Mouse (Mus musculus) urinary bladder, adult 18-20 months (tissue): Measurements from ENCODE around the gene Smok2a.
"Not testable (repeated sequence)": the region's sequence is repeated elsewhere in the genome, so short reads cannot be mapped to it uniquely, and the experiment has no call there.

Experiments
- DNase-seq, 2 experiments: peaks; one replicate each; pipeline ENCODE4 v3.0.0; 2022; ENCODE audit warnings: low spot score in 2 of 2, mixed read lengths in 2 of 2

The Smok2a gene

GRCm38 (mm10) chr17:13220888-13221287 is at the start of gene Smok2a:
Gene Smok2a, plus strand, starts transcription at chr17:13221188.
- no peak for DNase-seq

- DNase-seq = not testable (repeated sequence)
Observed at GRCm38 (mm10) chr17:13173578-13173977, 47.4 kb upstream of the Smok2a start.

DNA sequence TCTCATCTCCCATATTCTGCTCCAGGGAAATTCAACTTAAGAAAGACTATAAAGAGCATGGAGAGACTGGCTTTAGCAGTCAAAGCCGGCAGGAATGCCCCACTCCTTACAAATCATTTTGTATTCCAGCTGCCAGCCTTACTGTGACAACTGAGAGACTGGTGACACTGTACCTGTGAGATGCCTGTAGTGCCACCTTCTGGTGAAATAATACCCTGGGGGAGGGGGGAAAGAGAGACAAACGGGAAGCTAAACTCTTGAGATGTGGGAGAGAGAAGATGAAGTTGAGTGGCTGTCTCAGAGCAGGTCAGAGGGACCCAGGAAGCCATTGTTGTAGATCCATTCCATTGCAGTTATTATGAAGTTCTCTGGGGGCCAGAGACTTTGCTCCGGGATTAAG is 47.0 kb upstream of the Smok2a start:
- DNase-seq = not testable (repeated sequence)

GRCm38 (mm10) chr17:13175609-13176008 is 45.4 kb upstream of the Smok2a start:
- DNase-seq = not testable (repeated sequence)

- not testable (repeated sequence) for DNase-seq
Observed at GRCm38 (mm10) chr17:13177796-13178195, 43.2 kb upstream of the Smok2a start.

DNA sequence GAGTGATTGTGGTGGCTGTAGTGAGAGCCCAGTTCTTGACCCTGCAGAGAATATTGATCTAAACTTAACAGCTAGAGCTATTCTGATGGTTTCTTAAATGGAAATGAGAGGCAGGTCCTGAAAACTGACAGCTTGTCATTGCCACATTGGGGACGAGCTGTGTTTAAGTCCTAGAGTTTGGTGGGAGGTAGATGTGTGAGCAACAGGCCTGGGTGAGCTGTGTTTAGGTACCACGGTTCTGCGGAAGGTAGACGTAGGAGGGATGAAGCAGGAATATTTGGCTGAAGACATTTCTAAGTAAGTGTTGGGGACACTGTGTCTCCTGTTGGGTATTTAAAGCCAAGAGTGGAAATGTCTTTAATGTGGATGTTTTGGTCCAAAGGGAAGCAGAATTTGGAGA is 42.0 kb upstream of the Smok2a start:
- DNase-seq = not testable (repeated sequence)

DNA sequence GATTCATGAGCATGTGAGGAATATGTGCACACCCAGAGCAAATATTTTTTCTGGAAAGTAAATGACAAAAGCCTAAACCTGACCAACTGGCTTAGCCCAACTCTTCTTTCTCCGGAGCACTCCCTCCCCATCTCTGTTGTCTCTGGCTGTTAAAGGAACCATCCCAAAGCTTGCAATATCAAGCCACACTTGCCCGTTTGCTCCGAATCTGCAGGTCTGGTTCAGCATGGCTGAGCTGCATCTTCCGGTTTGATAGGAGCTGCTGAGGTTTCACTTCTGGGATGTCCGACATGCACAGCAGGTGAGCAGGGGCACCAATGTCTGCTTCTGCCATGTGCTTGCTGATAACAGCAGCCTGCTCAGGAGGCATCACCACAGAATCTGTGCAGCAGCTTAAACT is 40.5 kb upstream of the Smok2a start:
- not testable (repeated sequence) for DNase-seq

DNA sequence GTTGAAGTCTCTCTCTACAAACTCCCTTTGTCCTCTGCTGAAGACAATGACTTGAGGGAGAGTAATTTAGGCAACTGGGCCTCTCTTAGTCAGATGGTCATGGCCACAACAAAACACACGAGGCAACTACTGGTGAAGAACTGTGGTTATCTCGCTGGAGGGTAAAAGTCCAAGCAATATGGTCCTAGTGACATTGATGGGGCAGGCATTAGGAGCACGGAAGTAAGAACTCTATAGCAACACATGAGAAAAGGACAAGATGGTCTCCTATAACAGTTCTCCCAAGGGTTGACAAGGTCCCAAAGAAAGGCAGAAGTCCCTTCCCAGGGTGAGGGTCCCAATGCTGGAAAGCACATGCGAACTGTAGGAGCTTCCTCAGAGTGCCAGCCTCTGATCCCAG is 38.3 kb upstream of the Smok2a start:
- DNase-seq = not testable (repeated sequence)

DNA sequence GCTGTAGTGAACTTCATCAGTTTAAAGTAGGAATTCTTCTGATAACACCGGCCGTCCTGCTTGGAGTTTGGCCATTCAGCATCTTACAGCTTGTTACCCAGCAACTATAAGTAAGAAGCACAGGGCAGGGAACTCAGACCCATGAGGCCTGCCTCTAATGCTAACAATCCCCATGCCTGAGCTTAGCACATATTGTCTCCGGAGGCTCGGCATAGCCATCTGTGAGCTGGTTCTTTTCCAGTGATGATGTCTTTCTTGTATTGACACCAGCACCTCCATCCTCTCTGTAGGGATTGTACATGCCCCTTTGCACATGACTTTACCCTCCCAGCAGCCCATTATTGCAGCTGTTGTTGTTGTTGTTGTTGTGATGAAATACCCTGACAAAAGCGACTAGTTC is 36.5 kb upstream of the Smok2a start:
- DNase-seq = not testable (repeated sequence)

DNA sequence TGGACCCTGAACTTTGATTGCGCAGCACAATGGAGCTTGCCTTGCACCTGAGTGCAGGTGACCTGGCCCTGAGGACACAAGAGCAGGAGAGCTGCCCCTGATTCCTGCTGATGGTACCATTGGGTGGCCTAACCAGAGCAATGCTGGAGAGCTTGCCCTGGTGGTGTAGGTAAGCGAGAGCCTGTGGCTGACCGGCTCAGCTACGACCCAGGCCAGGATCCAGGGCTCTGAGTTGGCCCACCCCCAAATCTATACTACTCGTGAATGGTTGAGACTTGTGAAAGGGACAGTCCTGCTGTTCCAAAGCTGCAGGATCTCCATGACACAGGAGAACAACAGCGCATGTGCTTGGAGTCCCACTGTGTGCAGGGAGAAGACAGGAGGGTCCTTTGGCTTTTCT is 34.4 kb upstream of the Smok2a start:
- not testable (repeated sequence) for DNase-seq

DNA sequence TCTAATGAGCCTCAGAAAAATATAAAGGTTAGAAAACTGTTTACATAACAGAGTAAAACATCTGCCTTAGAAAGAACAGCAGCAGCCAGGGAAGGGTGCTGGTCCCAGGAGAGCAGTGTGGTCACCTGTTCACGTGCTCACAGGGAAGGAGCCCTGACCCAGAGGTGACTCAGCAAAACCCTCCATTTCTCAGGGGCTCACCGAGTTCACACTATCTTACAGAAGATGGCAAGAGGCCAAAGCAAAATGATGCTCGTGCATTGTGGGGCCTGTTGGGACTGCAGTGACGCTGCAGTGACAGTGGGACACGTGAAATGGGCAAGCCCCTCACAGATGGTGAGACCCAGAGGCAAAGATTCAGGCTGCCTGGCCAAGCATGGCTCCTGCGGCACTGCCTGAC is 33.4 kb upstream of the Smok2a start:
- peak in 1 of 2 experiments; percentile 56 for DNase-seq

GRCm38 (mm10) chr17:13188846-13189245 is 32.1 kb upstream of the Smok2a start:
- DNase-seq = not testable (repeated sequence)

GRCm38 (mm10) chr17:13190836-13191583 is 30.0 kb upstream of the Smok2a start:
- DNase-seq = not testable (repeated sequence)

DNA sequence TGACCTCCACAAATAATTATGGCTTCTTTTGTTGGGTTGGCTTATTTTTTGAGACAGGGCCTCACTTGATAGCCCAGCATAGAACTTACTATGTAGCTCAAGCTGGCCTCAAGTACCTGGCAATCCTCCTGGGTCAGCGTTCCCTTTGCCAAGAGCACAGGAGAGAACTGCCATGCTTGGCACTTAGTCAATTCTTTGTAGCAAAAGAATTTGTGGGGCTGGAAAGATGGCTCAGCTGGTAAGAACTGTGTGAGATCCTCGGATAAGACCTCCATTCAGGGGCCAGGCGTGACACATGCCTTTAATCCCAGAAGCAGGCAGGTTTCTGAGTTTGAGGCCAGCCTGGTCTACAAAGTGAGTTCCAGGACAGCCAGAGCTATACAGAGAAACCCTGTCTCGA is 24.5 kb upstream of the Smok2a start:
- DNase-seq = not testable (repeated sequence)

DNA sequence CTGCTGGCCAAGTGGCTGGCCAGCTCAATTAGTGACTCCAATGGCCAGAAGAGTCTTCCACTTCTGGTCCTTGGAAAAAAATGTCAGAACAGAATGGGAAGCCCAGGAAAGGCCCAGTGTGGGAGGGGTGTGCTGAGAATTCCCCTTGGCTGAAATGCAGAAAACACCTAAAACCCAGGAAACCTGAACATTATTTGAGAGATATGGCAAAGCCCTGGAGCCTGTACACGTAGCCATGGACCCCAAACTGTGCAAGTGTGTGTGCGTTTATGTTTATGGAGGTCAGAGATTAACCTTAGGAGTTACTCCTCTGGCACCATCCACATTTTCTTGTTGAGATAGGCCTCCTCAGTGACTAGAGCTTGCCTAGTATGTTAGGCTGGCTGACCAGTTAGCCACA is 22.2 kb upstream of the Smok2a start:
- DNase-seq = not testable (repeated sequence)

GRCm38 (mm10) chr17:13199880-13200409 is 21.0 kb upstream of the Smok2a start:
- not testable (repeated sequence) for DNase-seq

DNA sequence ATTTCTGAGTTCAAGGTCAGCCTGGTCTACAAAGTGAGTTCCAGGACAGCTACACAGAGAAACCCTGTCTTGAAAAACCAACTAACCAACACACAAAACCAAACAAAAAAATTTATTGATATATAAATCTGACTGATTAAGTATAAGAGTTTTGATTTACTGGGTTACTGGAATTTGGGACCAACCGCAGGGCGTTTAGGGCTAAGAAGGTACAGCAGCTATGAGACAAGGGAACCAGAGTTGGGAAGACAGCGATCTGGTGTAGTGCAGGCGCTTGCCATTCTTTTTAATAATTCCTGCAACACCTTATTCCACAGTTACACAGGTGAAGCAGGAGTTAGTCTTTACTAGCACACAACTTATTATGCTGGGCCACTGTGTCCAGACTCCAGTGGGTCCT is 19.4 kb upstream of the Smok2a start:
- DNase-seq = not testable (repeated sequence)

- not testable (repeated sequence) for DNase-seq
Observed at GRCm38 (mm10) chr17:13202453-13203107, 18.4 kb upstream of the Smok2a start.

GRCm38 (mm10) chr17:13205247-13205646 is 15.7 kb upstream of the Smok2a start:
- not testable (repeated sequence) for DNase-seq

GRCm38 (mm10) chr17:13206491-13206890 is 14.5 kb upstream of the Smok2a start:
- no peak for DNase-seq

GRCm38 (mm10) chr17:13208460-13208859 is 12.5 kb upstream of the Smok2a start:
- DNase-seq = not testable (repeated sequence)

DNA sequence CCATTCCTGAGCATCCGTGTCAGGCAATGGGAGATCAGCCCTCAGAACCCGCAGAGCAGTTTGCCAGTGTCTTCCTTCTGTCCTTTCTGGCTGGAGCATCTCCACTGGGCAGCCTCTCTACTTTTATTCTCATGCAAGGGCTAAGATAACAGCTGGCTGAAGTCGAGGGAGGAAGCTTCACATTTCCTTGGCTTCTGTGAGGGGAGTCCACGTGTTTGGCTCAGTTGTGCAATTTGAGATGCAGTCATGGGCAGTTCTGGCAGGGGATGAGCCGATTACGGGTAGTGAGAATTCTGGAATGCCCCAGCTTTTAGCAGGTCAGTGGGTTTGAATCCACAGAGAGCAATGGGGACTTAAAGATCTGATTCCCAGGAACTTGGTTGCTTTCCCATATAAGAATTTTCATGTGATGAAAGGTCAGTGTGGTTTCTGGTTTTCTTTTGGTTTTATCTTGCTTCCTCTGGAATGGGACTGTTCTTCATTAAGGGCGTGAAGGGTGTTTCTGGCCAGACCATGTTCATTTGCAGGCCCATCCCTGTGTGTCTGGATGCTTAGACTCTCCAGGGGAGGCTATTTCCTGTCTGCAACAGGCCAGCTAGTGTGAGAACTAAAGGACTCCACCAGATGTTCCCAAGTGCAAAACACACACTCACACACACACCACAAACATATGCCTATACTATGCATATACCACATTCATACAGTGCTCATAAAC is 8.7 kb upstream of the Smok2a start:
- DNase-seq = peak in 1 of 2 experiments; percentile 70
